Mouse (Mus musculus): ENCODE results near the gene Rreb1. TPM values are rescaled to one million over a fixed set of nuclear protein-coding genes. Genes with fewer than 3 reads are reported as not detected.

The Rreb1 gene
- polyA plus RNA-seq, 1 experiment = 31.5 TPM

DNA sequence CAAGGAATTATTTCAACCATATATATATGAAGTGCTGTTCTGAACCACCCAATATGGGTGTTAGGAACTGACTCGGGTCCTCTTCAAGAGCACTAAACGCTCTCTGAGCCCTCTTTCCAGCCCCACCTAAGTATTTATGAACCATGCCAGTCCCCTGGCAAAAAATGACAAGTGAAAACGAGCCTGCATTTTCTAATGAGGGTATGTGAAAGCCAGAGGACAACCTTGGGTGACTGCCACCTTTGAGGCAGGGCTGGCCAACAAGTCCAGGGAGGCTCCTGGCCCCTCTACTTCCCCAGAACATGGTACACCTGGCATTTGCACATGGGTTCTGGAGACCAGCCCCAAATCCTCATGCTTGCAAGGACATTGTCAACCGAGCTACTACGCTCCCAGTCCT is 196.5 kb downstream of the Rreb1 start:
- TF ChIP-seq EP300 (IDR thresholded peaks at IDR 0.05; ENCODE audit: insufficient read depth, low read depth, low read length) (no peak), CTCF (IDR thresholded peaks at IDR 0.05; ENCODE audit: low read depth, low read length) (no peak), POLR2A (IDR thresholded peaks at IDR 0.05; ENCODE audit: insufficient read depth, low read length) (no peak)
- Histone ChIP-seq H3K9ac (ENCODE audit: low read depth, poor library complexity, severe bottlenecking) (no peak overlapping the region), H3K4me1 (ENCODE audit: control insufficient read depth, insufficient read depth, low read length) (no peaks in the 10 kb centered on the region), H3K27me3 (ENCODE audit: control insufficient read depth, insufficient read depth, low read length, poor library complexity, severe bottlenecking) (no peaks in the 10 kb centered on the region), H3K36me3 (ENCODE audit: control insufficient read depth, insufficient read depth, low read length, poor library complexity, severe bottlenecking) (peaks cover 22% of the 10 kb centered on the region), H3K9me3 (replicated peaks; ENCODE audit: control insufficient read depth, insufficient read depth, low read length, poor library complexity, severe bottlenecking) (no peaks in the 10 kb centered on the region), H3K4me3 (ENCODE audit: low read depth, low read length) (no peak overlapping the region), H3K27ac (ENCODE audit: insufficient read depth, low read length) (no peak overlapping the region)

DNA sequence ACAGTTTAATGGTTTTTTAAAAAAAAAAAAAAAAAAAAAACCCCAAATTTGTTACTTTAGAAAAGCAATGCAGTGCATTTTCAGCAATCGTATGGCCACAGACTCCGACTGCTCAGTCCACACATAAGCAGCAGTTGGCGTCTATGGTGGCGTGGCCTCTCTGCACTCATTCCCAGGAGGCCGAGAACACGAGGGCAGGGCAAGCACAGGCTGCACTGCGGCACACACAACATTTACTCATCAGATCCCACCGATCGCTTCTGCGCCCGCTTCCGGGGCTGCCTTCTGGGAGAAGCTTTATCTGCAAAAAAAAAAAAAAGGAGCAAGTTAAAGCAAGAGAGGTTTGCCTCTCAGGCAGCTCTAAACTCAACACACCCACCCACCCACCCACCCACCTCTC is 201.3 kb downstream of the Rreb1 start:
- Histone ChIP-seq H3K9me3 (replicated peaks; ENCODE audit: control insufficient read depth, insufficient read depth, low read length, poor library complexity, severe bottlenecking) (no peaks in the 10 kb centered on the region), H3K36me3 (ENCODE audit: control insufficient read depth, insufficient read depth, low read length, poor library complexity, severe bottlenecking) (peaks cover 65% of the 10 kb centered on the region)

DNA sequence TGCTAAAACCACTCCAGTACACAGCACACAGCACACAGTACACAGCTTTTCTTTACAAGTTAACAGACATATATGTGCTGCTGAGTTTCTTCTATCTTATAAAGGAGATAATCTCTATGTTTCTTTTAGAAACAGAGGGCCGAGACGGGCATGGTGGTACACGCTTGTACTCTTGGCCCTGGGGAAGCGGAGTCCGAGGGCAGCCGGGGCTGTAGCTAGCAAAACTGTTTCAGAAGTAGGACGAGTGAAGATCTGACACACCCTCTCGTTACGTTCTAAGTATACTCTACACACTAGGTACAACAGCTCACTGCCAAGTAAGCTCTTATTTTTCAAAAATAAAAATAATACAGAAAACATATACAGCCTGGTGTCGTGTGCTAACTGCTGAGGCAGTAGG is 202.1 kb downstream of the Rreb1 start:
- no peak overlapping the region for H3K27ac ChIP-seq (ENCODE audit: insufficient read depth, low read length)
- no peak overlapping the region for H3K9ac ChIP-seq (ENCODE audit: low read depth, poor library complexity, severe bottlenecking)
- H3K27me3 ChIP-seq (ENCODE audit: control insufficient read depth, insufficient read depth, low read length, poor library complexity, severe bottlenecking) = no peaks in the 10 kb centered on the region
- no peak overlapping the region for H3K4me3 ChIP-seq (ENCODE audit: low read depth, low read length)
- TF ChIP-seq EP300 (IDR thresholded peaks at IDR 0.05; ENCODE audit: insufficient read depth, low read depth, low read length) = no peak
- no peak for TF ChIP-seq POLR2A (IDR thresholded peaks at IDR 0.05; ENCODE audit: insufficient read depth, low read length)
- no peak for TF ChIP-seq CTCF (IDR thresholded peaks at IDR 0.05; ENCODE audit: low read depth, low read length)
- H3K36me3 ChIP-seq (ENCODE audit: control insufficient read depth, insufficient read depth, low read length, poor library complexity, severe bottlenecking) = peaks cover 72% of the 10 kb centered on the region
- no peaks in the 10 kb centered on the region for H3K4me1 ChIP-seq (ENCODE audit: control insufficient read depth, insufficient read depth, low read length)
- H3K9me3 ChIP-seq (replicated peaks; ENCODE audit: control insufficient read depth, insufficient read depth, low read length, poor library complexity, severe bottlenecking) = no peaks in the 10 kb centered on the region

More for the DNA sequence above, 201.3 kb downstream of the Rreb1 start:
- no peak for TF ChIP-seq EP300 (IDR thresholded peaks at IDR 0.05; ENCODE audit: insufficient read depth, low read depth, low read length)
- TF ChIP-seq CTCF (IDR thresholded peaks at IDR 0.05; ENCODE audit: low read depth, low read length) = no peak
- TF ChIP-seq POLR2A (IDR thresholded peaks at IDR 0.05; ENCODE audit: insufficient read depth, low read length) = no peak
- no peaks in the 10 kb centered on the region for H3K27me3 ChIP-seq (ENCODE audit: control insufficient read depth, insufficient read depth, low read length, poor library complexity, severe bottlenecking)
- no peaks in the 10 kb centered on the region for H3K4me1 ChIP-seq (ENCODE audit: control insufficient read depth, insufficient read depth, low read length)
- no peak overlapping the region for H3K9ac ChIP-seq (ENCODE audit: low read depth, poor library complexity, severe bottlenecking)
- no peak overlapping the region for H3K27ac ChIP-seq (ENCODE audit: insufficient read depth, low read length)
- H3K4me3 ChIP-seq (ENCODE audit: low read depth, low read length) = no peak overlapping the region

DNA sequence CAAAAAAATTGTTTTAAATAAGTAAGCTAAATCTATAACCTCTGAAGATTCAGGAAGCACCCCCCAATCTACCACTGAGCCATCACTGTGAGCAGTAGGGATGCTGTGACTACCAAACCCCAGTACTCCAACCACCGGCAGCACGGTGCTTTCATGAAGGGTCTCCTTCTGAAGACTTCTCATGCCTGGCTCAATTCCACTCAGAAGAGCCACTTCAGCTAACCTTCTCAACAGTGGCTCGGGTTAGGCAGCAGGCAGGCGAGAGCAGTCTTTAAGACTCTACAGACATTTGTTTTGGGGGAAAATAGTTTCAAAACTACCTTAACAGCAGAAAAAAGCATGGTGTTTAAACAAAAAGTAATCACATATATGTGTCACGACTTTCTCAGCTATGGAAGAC is 202.9 kb downstream of the Rreb1 start:
- no peaks in the 10 kb centered on the region for H3K9me3 ChIP-seq (replicated peaks; ENCODE audit: control insufficient read depth, insufficient read depth, low read length, poor library complexity, severe bottlenecking)
- no peak overlapping the region for H3K4me3 ChIP-seq (ENCODE audit: low read depth, low read length)
- no peaks in the 10 kb centered on the region for H3K4me1 ChIP-seq (ENCODE audit: control insufficient read depth, insufficient read depth, low read length)
- TF ChIP-seq EP300 (IDR thresholded peaks at IDR 0.05; ENCODE audit: insufficient read depth, low read depth, low read length) (no peak), POLR2A (IDR thresholded peaks at IDR 0.05; ENCODE audit: insufficient read depth, low read length) (no peak), CTCF (IDR thresholded peaks at IDR 0.05; ENCODE audit: low read depth, low read length) (no peak)
- no peak overlapping the region for H3K27ac ChIP-seq (ENCODE audit: insufficient read depth, low read length)
- no peaks in the 10 kb centered on the region for H3K27me3 ChIP-seq (ENCODE audit: control insufficient read depth, insufficient read depth, low read length, poor library complexity, severe bottlenecking)
- H3K36me3 ChIP-seq (ENCODE audit: control insufficient read depth, insufficient read depth, low read length, poor library complexity, severe bottlenecking) = peaks cover 79% of the 10 kb centered on the region
- no peak overlapping the region for H3K9ac ChIP-seq (ENCODE audit: low read depth, poor library complexity, severe bottlenecking)

DNA sequence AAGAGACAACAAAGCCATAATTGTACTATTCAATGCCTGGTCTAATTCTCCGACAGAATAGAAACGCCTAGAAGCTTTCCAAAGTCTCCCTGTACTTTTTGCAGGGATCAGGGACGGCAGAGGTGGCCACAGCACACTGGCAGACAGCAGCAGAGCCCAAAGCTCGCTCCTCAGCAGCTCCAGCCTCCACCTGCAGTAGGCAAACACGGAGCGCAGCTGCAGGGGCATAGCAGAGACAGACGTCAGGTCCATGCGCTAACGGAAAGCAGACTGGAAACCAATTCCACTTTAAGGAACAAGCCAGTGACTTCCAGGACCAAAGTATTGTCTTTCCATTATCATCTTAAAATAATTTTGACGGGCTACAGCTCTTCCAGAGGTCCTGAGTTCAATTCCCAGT is 208.0 kb downstream of the Rreb1 start:
- no peak for TF ChIP-seq EP300 (IDR thresholded peaks at IDR 0.05; ENCODE audit: insufficient read depth, low read depth, low read length)
- no peak for TF ChIP-seq POLR2A (IDR thresholded peaks at IDR 0.05; ENCODE audit: insufficient read depth, low read length)
- no peak for TF ChIP-seq CTCF (IDR thresholded peaks at IDR 0.05; ENCODE audit: low read depth, low read length)
- Histone ChIP-seq H3K27me3 (ENCODE audit: control insufficient read depth, insufficient read depth, low read length, poor library complexity, severe bottlenecking) (no peaks in the 10 kb centered on the region), H3K36me3 (ENCODE audit: control insufficient read depth, insufficient read depth, low read length, poor library complexity, severe bottlenecking) (peaks cover 93% of the 10 kb centered on the region), H3K4me3 (ENCODE audit: low read depth, low read length) (no peak overlapping the region), H3K27ac (ENCODE audit: insufficient read depth, low read length) (no peak overlapping the region), H3K9ac (ENCODE audit: low read depth, poor library complexity, severe bottlenecking) (no peak overlapping the region), H3K4me1 (ENCODE audit: control insufficient read depth, insufficient read depth, low read length) (no peaks in the 10 kb centered on the region), H3K9me3 (replicated peaks; ENCODE audit: control insufficient read depth, insufficient read depth, low read length, poor library complexity, severe bottlenecking) (no peaks in the 10 kb centered on the region)

DNA sequence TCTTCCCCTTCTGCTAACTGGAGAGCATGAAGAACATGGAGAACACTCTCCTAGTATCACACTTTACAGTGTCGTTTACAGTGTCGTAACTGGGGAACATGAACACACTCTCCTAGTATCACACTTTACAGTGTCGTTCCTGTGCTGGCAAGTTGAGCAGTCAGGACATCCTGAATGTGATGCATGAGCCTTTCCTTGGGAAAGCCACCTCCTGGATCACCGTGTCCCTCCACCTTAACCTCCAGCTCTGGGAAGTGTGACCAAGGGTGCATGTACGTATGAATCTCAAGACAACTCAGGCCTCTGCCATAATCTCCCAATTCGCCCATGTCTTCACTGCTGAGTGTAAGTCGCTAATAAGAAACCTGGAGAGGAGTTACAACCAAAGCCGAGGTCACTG is 211.5 kb downstream of the Rreb1 start:
- H3K36me3 ChIP-seq (ENCODE audit: control insufficient read depth, insufficient read depth, low read length, poor library complexity, severe bottlenecking) = peaks cover 62% of the 10 kb centered on the region
- TF ChIP-seq CTCF (IDR thresholded peaks at IDR 0.05; ENCODE audit: low read depth, low read length) (no peak), POLR2A (IDR thresholded peaks at IDR 0.05; ENCODE audit: insufficient read depth, low read length) (no peak), EP300 (IDR thresholded peaks at IDR 0.05; ENCODE audit: insufficient read depth, low read depth, low read length) (no peak)

More for the DNA sequence above, 211.5 kb downstream of the Rreb1 start:
- Histone ChIP-seq H3K27me3 (ENCODE audit: control insufficient read depth, insufficient read depth, low read length, poor library complexity, severe bottlenecking) (no peaks in the 10 kb centered on the region), H3K4me3 (ENCODE audit: low read depth, low read length) (no peak overlapping the region), H3K9ac (ENCODE audit: low read depth, poor library complexity, severe bottlenecking) (no peak overlapping the region), H3K9me3 (replicated peaks; ENCODE audit: control insufficient read depth, insufficient read depth, low read length, poor library complexity, severe bottlenecking) (no peaks in the 10 kb centered on the region), H3K27ac (ENCODE audit: insufficient read depth, low read length) (no peak overlapping the region), H3K4me1 (ENCODE audit: control insufficient read depth, insufficient read depth, low read length) (no peaks in the 10 kb centered on the region)

Measured in ES-Bruce4 (cell line).